Mouse (Mus musculus): ENCODE data around the gene Jag2.

- TF ChIP-seq MAFK (IDR thresholded peaks at IDR 0.05; ENCODE audit: insufficient read depth, low read depth, low read length) (no peak), HCFC1 (IDR thresholded peaks at IDR 0.05; ENCODE audit: borderline replicate concordance, insufficient read depth, low read length) (no peak)
Measured at GRCm38 (mm10) chr12:112974736-112975135, 45.2 kb upstream of the Jag2 start.

Data from ES-E14 (cell line).